Mouse (Mus musculus) erythroblast, adult 5-6 weeks (primary cell): ENCODE data around the gene Baz2b. TPM values are rescaled to one million over a fixed set of nuclear protein-coding genes. Genes with fewer than 3 reads are reported as not detected.
"Not testable (repeated sequence)": the region's sequence is repeated elsewhere in the genome, so short reads cannot be mapped to it uniquely, and the experiment has no call there.

ENCODE experiments used
- ATAC-seq: replicated peaks from 2 replicates; pipeline ENCODE4 v1.8.0; 2016; ENCODE audit warnings: moderate number of reproducible peaks, mild to moderate bottlenecking, moderate TSS enrichment, inconsistent platforms; ENCODE audit not compliant: poor library complexity, low FRiP score, severe bottlenecking
- total RNA-seq, 2 experiments: library from RNA; stranded (forward) in 1 of 2; stranded (reverse) in 1 of 2; fragments of 150-400 nt in 1 of 2; fragments of 200-764, 138-1000 nt in 1 of 2; gene quantifications; 2 replicates each; pipeline versions ENCODE4 v1.2.3 to v1.2.4; 2015 to 2017; ENCODE audit warnings: low replicate concordance in 2 of 2

Baz2b gene
- total RNA-seq, 2 experiments from 2014 or later, result 59.8 to 116 TPM

DNA sequence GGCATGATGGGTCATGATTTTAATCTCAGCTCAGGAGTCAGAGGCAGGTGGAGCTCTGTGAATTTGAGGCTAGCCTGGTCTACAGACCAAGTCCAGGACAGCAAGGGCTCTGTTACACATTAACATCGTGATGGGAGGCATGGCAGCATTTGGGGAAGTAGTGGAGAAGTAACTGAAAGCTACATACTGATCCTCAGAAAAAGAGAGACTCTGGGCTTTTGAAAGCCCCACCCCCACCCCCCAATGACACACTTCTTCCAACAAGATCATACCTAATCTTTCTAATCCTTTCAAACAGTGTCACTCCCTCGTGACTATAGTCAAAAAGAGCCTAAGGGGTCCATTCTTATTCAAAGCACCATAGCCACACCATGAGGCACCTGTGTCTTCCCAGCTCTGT, 73.8 kb downstream of the Baz2b start:
- no peak for ATAC-seq

GRCm38 (mm10) chr2:60134958-60135357, 74.7 kb downstream of the Baz2b start:
- not testable (repeated sequence) for ATAC-seq

DNA sequence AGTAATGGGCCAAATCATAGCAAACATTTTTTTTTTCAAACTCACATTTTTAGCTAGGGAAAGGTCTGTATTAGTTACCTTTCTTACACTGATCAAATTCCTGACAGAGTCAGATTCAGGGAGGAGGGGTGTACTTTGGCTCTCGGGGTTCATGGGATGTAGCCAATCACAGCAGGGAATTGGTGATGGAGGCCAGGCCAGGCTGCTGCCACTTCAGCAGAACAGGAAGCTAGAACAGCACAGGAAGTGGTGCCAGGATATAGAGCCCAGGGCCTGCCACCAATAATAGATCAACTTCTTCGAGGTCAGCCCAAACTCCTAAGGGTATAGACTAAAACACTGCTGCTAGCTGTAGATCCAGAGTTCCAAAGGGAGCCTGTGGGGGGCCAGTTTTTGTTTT, 76.6 kb downstream of the Baz2b start:
- no peak for ATAC-seq

DNA sequence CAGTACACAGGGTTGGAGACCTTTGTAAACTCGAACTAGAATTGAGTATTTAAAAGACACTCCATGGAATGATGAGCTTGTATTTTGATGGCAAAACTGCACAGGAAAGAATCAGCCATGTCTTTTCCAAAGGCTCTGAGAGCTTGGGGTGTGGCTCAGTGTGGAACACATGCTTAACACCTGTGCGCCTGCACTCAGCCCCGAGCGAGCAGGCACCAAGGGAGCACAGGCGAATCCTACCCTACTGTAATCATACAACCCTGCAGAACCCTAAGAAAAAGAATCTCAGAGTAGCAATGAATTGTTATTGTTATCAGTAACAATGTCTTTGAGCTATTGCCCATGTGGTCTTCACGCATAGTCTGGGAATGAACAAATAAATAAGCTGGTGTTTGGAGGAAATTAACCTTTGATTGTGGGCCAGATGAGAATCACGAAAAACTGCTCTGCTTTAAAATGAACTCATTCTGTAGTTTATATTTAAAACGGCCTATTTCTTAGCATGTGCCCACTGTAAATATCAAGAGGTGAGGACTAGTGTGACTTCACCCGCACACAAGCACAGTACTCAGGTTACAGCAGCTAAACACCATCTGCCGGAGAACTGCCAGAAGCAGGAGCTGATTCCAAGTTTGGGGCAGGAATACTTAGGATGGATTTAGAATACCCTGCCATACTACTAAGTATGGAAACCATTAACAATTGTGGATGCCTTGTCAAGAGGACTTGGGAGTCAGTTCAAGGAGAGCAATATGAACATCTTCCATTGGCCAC, 77.2 kb downstream of the Baz2b start:
- no peak for ATAC-seq

DNA sequence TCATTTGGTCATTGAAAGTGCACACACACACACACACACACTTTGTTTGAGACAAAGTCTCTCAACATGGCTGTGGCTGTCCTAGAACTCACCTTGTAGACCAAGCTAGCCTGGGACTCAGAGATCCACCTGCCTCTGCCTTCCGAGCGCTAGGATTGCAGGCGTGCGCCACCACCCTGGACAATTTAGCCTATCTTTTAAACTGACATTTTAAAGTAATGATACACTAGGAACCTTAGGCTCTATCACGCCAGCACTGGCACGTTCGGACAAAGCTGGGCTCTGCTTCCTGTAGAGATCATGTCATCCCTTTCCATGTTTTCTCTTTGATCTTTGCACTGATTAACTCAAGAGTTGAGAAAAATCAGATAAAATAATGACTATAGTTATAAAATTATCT, 81.0 kb downstream of the Baz2b start:
- ATAC-seq, result no peak

DNA sequence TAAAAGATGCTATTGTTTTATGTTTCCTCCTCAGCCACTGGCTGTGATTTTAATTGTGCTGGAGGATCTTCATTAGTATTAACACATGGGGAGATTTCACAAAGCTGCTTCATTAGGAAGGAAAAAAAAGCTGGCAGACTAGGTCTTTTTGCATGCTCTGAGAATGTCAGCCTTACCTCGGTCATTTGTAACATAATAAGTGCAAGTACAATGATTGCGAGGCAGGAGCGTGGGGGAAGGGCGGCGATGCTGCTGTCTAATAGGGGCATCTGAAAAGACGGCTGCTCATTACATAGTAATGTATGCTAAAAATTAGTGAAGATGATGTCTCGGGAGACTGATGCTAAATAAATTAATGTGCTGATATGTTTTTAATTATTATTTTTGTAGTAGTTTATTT, 82.8 kb downstream of the Baz2b start:
- ATAC-seq, result no peak

GRCm38 (mm10) chr2:60126292-60126691, 83.3 kb downstream of the Baz2b start:
- no peak for ATAC-seq

DNA sequence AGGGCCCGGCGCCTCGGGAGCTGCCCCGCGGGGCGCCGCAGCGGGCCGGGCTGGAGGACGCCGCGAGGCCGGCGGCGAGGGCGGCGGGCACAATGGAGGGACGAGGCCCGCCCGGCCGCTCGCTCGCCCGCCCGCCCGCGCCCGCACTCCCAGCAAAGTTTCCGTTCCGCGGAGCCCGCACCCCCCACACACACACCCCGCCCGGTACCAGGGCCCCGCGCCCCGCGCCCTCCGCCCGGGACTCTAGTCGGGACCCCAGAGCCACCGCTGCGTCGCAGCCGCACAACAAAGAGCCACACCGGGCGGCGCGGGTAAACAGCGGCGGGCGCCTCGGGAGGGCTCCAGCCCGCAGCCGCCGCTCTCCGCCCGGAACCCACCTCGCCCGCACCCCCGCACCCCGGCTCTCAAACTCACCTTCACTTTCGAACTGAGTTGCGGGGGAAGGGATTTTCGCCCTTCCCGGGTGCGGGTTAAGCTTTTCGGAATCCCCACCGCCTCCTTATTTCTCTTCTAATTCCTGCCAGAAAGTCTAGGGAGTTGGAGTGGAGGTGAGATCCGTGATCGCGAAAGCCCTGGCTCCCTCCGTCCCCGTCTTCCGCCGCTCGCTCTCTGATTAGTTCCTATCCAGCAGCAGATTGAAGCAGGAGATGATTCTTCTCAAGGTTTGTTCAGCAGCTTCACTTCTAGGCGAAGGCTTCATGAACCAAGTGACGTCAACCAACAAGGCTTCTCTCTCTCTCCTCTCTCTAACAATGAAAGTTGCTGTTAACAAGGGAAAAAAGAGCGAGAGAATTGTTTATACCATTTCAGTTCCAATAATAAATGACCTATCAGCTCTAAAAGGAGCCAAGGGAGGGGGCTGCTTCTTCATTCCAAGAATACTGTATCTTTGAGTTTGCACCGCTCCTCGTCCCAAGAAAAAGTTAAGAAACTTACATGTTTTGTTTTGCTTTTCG, 84.3 kb downstream of the Baz2b start:
- peak; percentile 58 for ATAC-seq

- ATAC-seq, result peak; percentile 57
These were observed 85.0 kb downstream of the Baz2b start for GRCm38 (mm10) chr2:60124648-60125048.

GRCm38 (mm10) chr2:60123911-60124647, 85.6 kb downstream of the Baz2b start:
- peak; percentile 43 for ATAC-seq

- 0 out of 2 replicates have a peak, but pooled peaks have one; percentile 27 for ATAC-seq
These were observed 86.4 kb downstream of the Baz2b start for GRCm38 (mm10) chr2:60123061-60123874.

- ATAC-seq, result no peak
These were observed 87.5 kb downstream of the Baz2b start for GRCm38 (mm10) chr2:60122188-60122587.

DNA sequence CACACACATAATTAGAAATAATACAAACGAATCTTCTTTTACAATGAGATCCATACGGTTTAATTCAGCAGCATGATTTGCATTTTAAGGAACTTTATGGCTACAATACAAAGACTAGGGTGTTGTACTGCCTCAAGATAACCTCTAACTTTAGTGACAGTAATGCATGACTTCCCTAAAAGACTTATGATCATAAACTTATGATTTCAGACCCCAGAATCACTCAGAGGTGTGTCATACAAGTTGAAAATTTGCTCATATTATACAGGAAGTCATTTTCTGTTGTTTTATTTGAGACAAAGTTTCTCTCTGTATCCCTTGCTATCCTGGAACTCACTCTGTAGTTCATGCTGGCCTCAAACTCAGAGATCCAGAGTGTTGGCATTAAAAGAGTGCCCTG, 89.0 kb downstream of the Baz2b start:
- no peak for ATAC-seq

GRCm38 (mm10) chr2:60118684-60119558, 90.7 kb downstream of the Baz2b start:
- no peak for ATAC-seq

GRCm38 (mm10) chr2:60117867-60118266, 91.8 kb downstream of the Baz2b start:
- ATAC-seq, result no peak

GRCm38 (mm10) chr2:60115891-60116554, 93.6 kb downstream of the Baz2b start:
- no peak for ATAC-seq

DNA sequence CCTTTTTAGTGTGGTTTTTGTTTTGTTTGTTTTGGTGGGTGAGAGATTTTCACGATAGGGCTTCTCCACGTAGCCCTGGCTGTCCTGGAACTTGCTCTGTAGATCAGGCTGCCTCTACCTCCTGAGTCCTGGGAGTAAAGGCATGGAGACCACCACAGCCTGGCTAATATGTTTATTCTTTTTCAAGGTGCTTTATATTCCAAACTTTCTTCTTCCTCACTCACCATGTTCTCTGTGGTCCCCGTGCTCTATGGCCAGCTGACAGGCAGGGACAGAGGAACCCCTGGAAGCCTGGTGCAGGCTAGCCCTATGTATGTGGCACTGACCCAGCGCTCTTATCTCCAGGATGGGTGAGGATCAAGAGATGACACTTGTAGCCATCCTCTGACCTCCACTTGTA, 94.7 kb downstream of the Baz2b start:
- ATAC-seq, result no peak
